In the genomic region with DNA sequence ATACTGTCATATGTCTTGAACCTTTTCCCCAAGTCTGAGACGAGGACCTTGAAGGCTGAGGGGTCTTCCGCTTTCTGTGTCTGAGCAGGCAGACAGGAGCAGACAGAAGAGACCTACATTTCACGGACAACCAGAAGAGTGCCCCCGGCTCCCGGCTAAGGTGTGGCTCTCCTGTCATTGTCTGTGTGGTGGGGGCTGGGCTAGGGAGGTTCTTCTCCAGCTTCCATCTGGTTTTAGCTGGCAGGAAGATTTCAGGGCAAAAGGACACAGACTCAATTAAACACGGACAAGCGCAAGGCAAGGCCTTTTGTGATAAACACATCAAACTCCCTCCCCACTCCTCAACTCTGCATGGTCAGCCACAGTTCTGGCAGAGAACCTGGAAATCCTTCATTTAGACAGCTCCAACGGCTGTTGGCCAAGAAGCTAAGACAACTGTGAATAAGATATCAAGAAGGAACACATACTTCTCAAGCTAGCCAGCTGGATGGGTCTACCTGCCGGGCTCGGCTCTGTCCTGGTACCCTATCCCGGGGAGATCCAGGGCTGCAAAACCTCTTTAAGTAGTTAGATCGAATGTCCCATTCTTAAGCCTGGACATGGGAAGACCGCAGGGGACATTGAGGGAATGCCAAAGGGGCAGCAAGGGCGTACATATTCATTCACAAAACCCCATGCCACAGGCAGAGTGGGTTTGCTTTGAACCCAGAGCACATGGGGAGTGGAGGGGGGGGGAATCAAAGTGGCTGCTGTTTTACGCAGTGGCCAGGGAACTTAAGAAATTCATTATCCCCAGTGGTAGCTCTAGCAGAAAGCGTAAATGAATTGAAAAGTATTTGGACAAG, we compare ENCODE assay signal across 17 mouse cellular contexts.
DNase-seq lines count a peak whose midpoint lies in the region; ATAC-seq lines count a peak whose summit lies in the region.
"Had no signal": no experiment of that assay in that cellular context is flagged by ENCODE, and none has a peak within 500 bp of the region (broad histone marks: within the 10 kb centered on the region; RNA-seq: fewer than 3 reads in every experiment).

No protein-coding gene starts in this region.

- H3K9ac ChIP-seq in forebrain, embryonic 11.5 days (ENCODE audit: low read length) = no peak overlapping the region
- H3K9ac ChIP-seq in neural tube, embryonic 15.5 days (replicated peaks) = no peak overlapping the region
- H3K9ac ChIP-seq in hindbrain, embryonic 14.5 days = no peak overlapping the region
- H3K9ac ChIP-seq in stomach, embryonic 16.5 days (ENCODE audit: low read length) = no peak overlapping the region
- H3K9ac ChIP-seq: embryonic facial prominence, embryonic 15.5 days; limb, embryonic 15.5 days; neural tube, embryonic 12.5 days had no signal

- H3K36me3 ChIP-seq in forebrain, embryonic 11.5 days (ENCODE audit: control insufficient read depth, insufficient read depth, low read length) = no peaks in the 10 kb centered on the region
- H3K36me3 ChIP-seq in forebrain, embryonic 10.5 days (replicated peaks) = no peaks in the 10 kb centered on the region
- H3K36me3 ChIP-seq in neural tube, embryonic 15.5 days = no peaks in the 10 kb centered on the region
- H3K36me3 ChIP-seq in hindbrain, embryonic 14.5 days (replicated peaks; ENCODE audit: control insufficient read depth, insufficient read depth) = no peaks in the 10 kb centered on the region
- H3K36me3 ChIP-seq in stomach, embryonic 16.5 days (ENCODE audit: control insufficient read depth, insufficient read depth, low read length) = no peaks in the 10 kb centered on the region
- H3K36me3 ChIP-seq: embryonic facial prominence, embryonic 15.5 days; limb, embryonic 15.5 days; neural tube, embryonic 12.5 days had no signal

- peaks cover 5% of the 10 kb centered on the region for H3K27me3 ChIP-seq in forebrain, embryonic 11.5 days (ENCODE audit: control insufficient read depth, insufficient read depth, low read length)
- H3K27me3 ChIP-seq in forebrain, embryonic 10.5 days (ENCODE audit: poor library complexity, severe bottlenecking) = peaks cover 99% of the 10 kb centered on the region
- peaks cover 87% of the 10 kb centered on the region for H3K27me3 ChIP-seq in neural tube, embryonic 15.5 days (replicated peaks)
- peaks cover 93% of the 10 kb centered on the region for H3K27me3 ChIP-seq in hindbrain, embryonic 14.5 days (ENCODE audit: control insufficient read depth, insufficient read depth, low read length)
- no peaks in the 10 kb centered on the region for H3K27me3 ChIP-seq in stomach, embryonic 16.5 days (ENCODE audit: control insufficient read depth, insufficient read depth, low read length)
- H3K27me3 ChIP-seq: embryonic facial prominence, embryonic 15.5 days; limb, embryonic 15.5 days had no signal

- DNase-seq in forebrain, embryonic 11.5 days (ENCODE audit: low spot score) = no peak
- DNase-seq in forebrain, embryonic 10.5 days (ENCODE audit: extremely low spot score, low spot score) = no peak
- DNase-seq in neural tube, embryonic 10.5 days (ENCODE audit: extremely low spot score, low spot score) = peak; percentile 23
- peak; percentile 65 for DNase-seq in hindbrain, embryonic 14.5 days (ENCODE audit: low spot score)
- no peak for DNase-seq in right cerebral cortex, postnatal 4 days
- no peak for DNase-seq in right cerebral cortex, postnatal 25 days
- DNase-seq: B cell, adult 2 months; cerebellum, postnatal 25 days; gastrocnemius, postnatal 10 days; kidney, adult 11 months; lung, postnatal 14 days; thymus, adult 2 months had no signal

- ATAC-seq in forebrain, embryonic 11.5 days (replicated peaks; ENCODE audit: low FRiP score) = peak; percentile 44
- no peak for ATAC-seq in neural tube, embryonic 15.5 days (ENCODE audit: low FRiP score)
- 0 out of 2 replicates have a peak, but pooled peaks have one; percentile 22 for ATAC-seq in hindbrain, embryonic 14.5 days (ENCODE audit: low FRiP score)
- ATAC-seq in stomach, embryonic 16.5 days (ENCODE audit: insufficient read depth, low FRiP score) = peak; percentile 53; the same call in 1 of the 2 replicates

- H3K4me3 ChIP-seq in forebrain, embryonic 11.5 days (ENCODE audit: low read depth, low read length) = no peak overlapping the region
- H3K4me3 ChIP-seq in forebrain, embryonic 10.5 days = no peak overlapping the region
- H3K4me3 ChIP-seq in neural tube, embryonic 15.5 days (replicated peaks) = no peak overlapping the region
- no peak overlapping the region for H3K4me3 ChIP-seq in hindbrain, embryonic 14.5 days (replicated peaks; ENCODE audit: low read length)
- no peak overlapping the region for H3K4me3 ChIP-seq in stomach, embryonic 16.5 days (replicated peaks; ENCODE audit: low read length)
- H3K4me3 ChIP-seq: embryonic facial prominence, embryonic 15.5 days; limb, embryonic 15.5 days; neural tube, embryonic 12.5 days had no signal

- H3K4me2 ChIP-seq in forebrain, embryonic 11.5 days (ENCODE audit: low read depth, low read length, severe bottlenecking) = no peak overlapping the region
- no peak overlapping the region for H3K4me2 ChIP-seq in neural tube, embryonic 15.5 days
- H3K4me2 ChIP-seq in hindbrain, embryonic 14.5 days (replicated peaks) = no peak overlapping the region
- no peak overlapping the region for H3K4me2 ChIP-seq in stomach, embryonic 16.5 days (ENCODE audit: low read depth, low read length)
- H3K4me2 ChIP-seq: embryonic facial prominence, embryonic 15.5 days; limb, embryonic 15.5 days; neural tube, embryonic 12.5 days had no signal

- WGBS in forebrain, embryonic 11.5 days = 52% methylated on average over 16 of the region's 16 CpGs
- WGBS in forebrain, embryonic 10.5 days = 62% methylated on average over 16 of the region's 16 CpGs
- 42% methylated on average over 16 of the region's 16 CpGs for WGBS in neural tube, embryonic 15.5 days
- WGBS in hindbrain, embryonic 14.5 days = 37% methylated on average over 16 of the region's 16 CpGs
- 46% methylated on average over 16 of the region's 16 CpGs for WGBS in stomach, embryonic 16.5 days

- H3K27ac ChIP-seq in forebrain, embryonic 11.5 days (ENCODE audit: low read depth, low read length) = no peak overlapping the region
- H3K27ac ChIP-seq in forebrain, embryonic 10.5 days = no peak overlapping the region
- no peak overlapping the region for H3K27ac ChIP-seq in neural tube, embryonic 15.5 days (replicated peaks)
- no peak overlapping the region for H3K27ac ChIP-seq in hindbrain, embryonic 14.5 days
- no peak overlapping the region for H3K27ac ChIP-seq in stomach, embryonic 16.5 days (ENCODE audit: low read length)
- H3K27ac ChIP-seq: embryonic facial prominence, embryonic 15.5 days; limb, embryonic 15.5 days; neural tube, embryonic 12.5 days had no signal

- no peaks in the 10 kb centered on the region for H3K9me3 ChIP-seq in forebrain, embryonic 11.5 days (ENCODE audit: control insufficient read depth, low read length)
- no peaks in the 10 kb centered on the region for H3K9me3 ChIP-seq in forebrain, embryonic 10.5 days
- H3K9me3 ChIP-seq in neural tube, embryonic 15.5 days (replicated peaks) = no peaks in the 10 kb centered on the region
- no peaks in the 10 kb centered on the region for H3K9me3 ChIP-seq in hindbrain, embryonic 14.5 days (ENCODE audit: control insufficient read depth, low read length)
- H3K9me3 ChIP-seq in stomach, embryonic 16.5 days (replicated peaks; ENCODE audit: control insufficient read depth, low read length) = no peaks in the 10 kb centered on the region
- H3K9me3 ChIP-seq: embryonic facial prominence, embryonic 15.5 days; limb, embryonic 15.5 days; neural tube, embryonic 12.5 days had no signal

- H3K4me1 ChIP-seq in forebrain, embryonic 11.5 days (replicated peaks; ENCODE audit: control insufficient read depth, insufficient read depth, low read length) = peaks cover 9% of the 10 kb centered on the region; the same call in 1 of the 2 replicates
- H3K4me1 ChIP-seq in forebrain, embryonic 10.5 days = peaks cover 21% of the 10 kb centered on the region
- H3K4me1 ChIP-seq in neural tube, embryonic 15.5 days = peaks cover 36% of the 10 kb centered on the region
- H3K4me1 ChIP-seq in hindbrain, embryonic 14.5 days (replicated peaks; ENCODE audit: control insufficient read depth, insufficient read depth, low read length) = peaks cover 18% of the 10 kb centered on the region
- H3K4me1 ChIP-seq in stomach, embryonic 16.5 days (ENCODE audit: control insufficient read depth, insufficient read depth, low read length) = peaks cover 12% of the 10 kb centered on the region; the same call in 1 of the 2 replicates
- H3K4me1 ChIP-seq: embryonic facial prominence, embryonic 15.5 days had no signal

Comparison
In these comparisons a context has a peak if more than half of its experiments do, and no peak if none do; other contexts are left out.
1. DNase-seq: peak in neural tube, embryonic 10.5 days (single experiment) and hindbrain, embryonic 14.5 days (single experiment); none in forebrain, embryonic 11.5 days (single experiment), forebrain, embryonic 10.5 days (single experiment), right cerebral cortex, postnatal 4 days (single experiment) and right cerebral cortex, postnatal 25 days (single experiment).